Mouse (Mus musculus): ENCODE data around the gene Mpv17. TPM values are rescaled to one million over a fixed set of nuclear protein-coding genes. Genes with fewer than 3 reads are reported as not detected.

Mpv17 gene
- polyA plus RNA-seq, 1 experiment: 55.8 TPM

DNA sequence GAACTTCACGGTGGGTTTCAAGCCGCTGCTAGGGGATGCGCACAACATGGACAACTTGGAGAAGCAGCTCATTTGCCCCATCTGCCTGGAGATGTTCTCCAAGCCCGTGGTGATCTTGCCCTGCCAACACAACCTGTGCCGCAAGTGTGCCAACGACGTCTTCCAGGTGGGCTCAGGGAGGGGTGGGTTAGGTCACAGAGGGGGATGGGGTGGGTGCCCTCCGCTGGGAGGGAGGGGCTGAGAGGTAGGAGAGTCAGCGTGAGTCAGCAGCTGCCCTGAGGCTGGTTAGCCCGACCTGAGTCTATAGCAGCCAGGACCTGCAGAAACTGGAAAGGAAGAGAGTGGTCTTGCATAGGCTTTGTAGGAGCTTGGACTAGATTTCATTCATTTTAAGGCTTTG, 37.1 kb downstream of the Mpv17 start:
- TF ChIP-seq POLR2A (IDR thresholded peaks at IDR 0.05; ENCODE audit: control insufficient read depth, extremely low read depth, insufficient read depth, low read length, poor library complexity) (no peak), CTCF (IDR thresholded peaks at IDR 0.05; ENCODE audit: borderline replicate concordance, control insufficient read depth, extremely low read depth, insufficient read depth, low read length, poor library complexity) (no peak)
- Histone ChIP-seq H3K4me3 (ENCODE audit: control insufficient read depth, insufficient read depth, low read length) (no peak overlapping the region), H3K27me3 (ENCODE audit: control insufficient read depth, insufficient read depth, low read length) (no peaks in the 10 kb centered on the region; the same call in 1 of the 2 replicates), H3K4me1 (replicated peaks; ENCODE audit: control insufficient read depth, insufficient read depth, low read length) (no peaks in the 10 kb centered on the region), H3K27ac (ENCODE audit: control insufficient read depth, insufficient read depth, low read length) (no peak overlapping the region), H3K36me3 (ENCODE audit: control insufficient read depth, insufficient read depth, low read length) (no peaks in the 10 kb centered on the region)
- no peak for DNase-seq
- WGBS: 43% methylated on average over 10 of the region's 10 CpGs

- Histone ChIP-seq H3K27ac (ENCODE audit: control insufficient read depth, insufficient read depth, low read length) (no peak within 1 kb of the TSS), H3K4me1 (replicated peaks; ENCODE audit: control insufficient read depth, insufficient read depth, low read length) (no peaks in the 10 kb centered on the region), H3K4me3 (ENCODE audit: control insufficient read depth, insufficient read depth, low read length) (no peak within 1 kb of the TSS), H3K27me3 (ENCODE audit: control insufficient read depth, insufficient read depth, low read length) (no peaks in the 10 kb centered on the region; the same call in 1 of the 2 replicates), H3K36me3 (ENCODE audit: control insufficient read depth, insufficient read depth, low read length) (no peaks in the 10 kb centered on the region)
- DNase-seq: no peak
- WGBS: 43% methylated on average over 3 of the region's 3 CpGs
- TF ChIP-seq CTCF (IDR thresholded peaks at IDR 0.05; ENCODE audit: borderline replicate concordance, control insufficient read depth, extremely low read depth, insufficient read depth, low read length, poor library complexity) (no peak), POLR2A (IDR thresholded peaks at IDR 0.05; ENCODE audit: control insufficient read depth, extremely low read depth, insufficient read depth, low read length, poor library complexity) (no peak)
These were observed 37.7 kb downstream of the Mpv17 start, which contains the start of gene Trim54 for GRCm38 (mm10) chr5:31116354-31116753. Trim54 (plus strand) TSS chr5:31116712.

DNA sequence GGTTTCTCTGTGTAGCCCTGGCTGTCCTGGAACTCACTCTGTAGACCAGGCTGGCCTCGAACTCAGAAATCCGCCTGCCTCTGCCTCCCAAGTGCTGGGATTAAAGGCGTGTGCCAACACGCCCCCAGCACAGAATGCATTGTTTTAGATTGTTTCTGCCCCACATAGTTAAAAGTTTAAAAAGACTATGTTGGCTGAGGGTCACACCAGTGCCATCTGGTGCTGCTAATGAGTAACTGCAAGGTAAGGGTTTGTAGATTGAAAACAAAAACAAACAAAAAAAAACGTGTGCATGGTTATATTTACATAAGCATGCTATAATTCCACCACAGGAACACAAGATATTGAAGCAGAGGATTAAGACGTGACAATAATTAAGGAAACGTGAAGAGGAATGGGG, 43.3 kb downstream of the Mpv17 start:
- Histone ChIP-seq H3K36me3 (ENCODE audit: control insufficient read depth, insufficient read depth, low read length) (no peaks in the 10 kb centered on the region), H3K4me1 (replicated peaks; ENCODE audit: control insufficient read depth, insufficient read depth, low read length) (no peaks in the 10 kb centered on the region), H3K27me3 (ENCODE audit: control insufficient read depth, insufficient read depth, low read length) (no peaks in the 10 kb centered on the region), H3K4me3 (ENCODE audit: control insufficient read depth, insufficient read depth, low read length) (no peak overlapping the region), H3K27ac (ENCODE audit: control insufficient read depth, insufficient read depth, low read length) (no peak overlapping the region)
- WGBS: 22% methylated on average over 7 of the region's 7 CpGs
- TF ChIP-seq CTCF (IDR thresholded peaks at IDR 0.05; ENCODE audit: borderline replicate concordance, control insufficient read depth, extremely low read depth, insufficient read depth, low read length, poor library complexity) (no peak), POLR2A (IDR thresholded peaks at IDR 0.05; ENCODE audit: control insufficient read depth, extremely low read depth, insufficient read depth, low read length, poor library complexity) (no peak)
- DNase-seq: no peak

- 93% methylated on average over 18 of the region's 18 CpGs for WGBS
- TF ChIP-seq POLR2A (IDR thresholded peaks at IDR 0.05; ENCODE audit: control insufficient read depth, extremely low read depth, insufficient read depth, low read length, poor library complexity) (no peak), CTCF (IDR thresholded peaks at IDR 0.05; ENCODE audit: borderline replicate concordance, control insufficient read depth, extremely low read depth, insufficient read depth, low read length, poor library complexity) (no peak)
- Histone ChIP-seq H3K4me3 (ENCODE audit: control insufficient read depth, insufficient read depth, low read length) (no peak within 1 kb of the TSS), H3K36me3 (ENCODE audit: control insufficient read depth, insufficient read depth, low read length) (no peaks in the 10 kb centered on the region), H3K4me1 (replicated peaks; ENCODE audit: control insufficient read depth, insufficient read depth, low read length) (no peaks in the 10 kb centered on the region), H3K27ac (ENCODE audit: control insufficient read depth, insufficient read depth, low read length) (no peak within 1 kb of the TSS), H3K27me3 (ENCODE audit: control insufficient read depth, insufficient read depth, low read length) (no peaks in the 10 kb centered on the region; the same call in 1 of the 2 replicates)
- no peak for DNase-seq
These were observed 46.0 kb downstream of the Mpv17 start, which contains the start of gene Slc30a3 for GRCm38 (mm10) chr5:31108000-31108490. Slc30a3 (minus strand) TSS chr5:31108237.

DNA sequence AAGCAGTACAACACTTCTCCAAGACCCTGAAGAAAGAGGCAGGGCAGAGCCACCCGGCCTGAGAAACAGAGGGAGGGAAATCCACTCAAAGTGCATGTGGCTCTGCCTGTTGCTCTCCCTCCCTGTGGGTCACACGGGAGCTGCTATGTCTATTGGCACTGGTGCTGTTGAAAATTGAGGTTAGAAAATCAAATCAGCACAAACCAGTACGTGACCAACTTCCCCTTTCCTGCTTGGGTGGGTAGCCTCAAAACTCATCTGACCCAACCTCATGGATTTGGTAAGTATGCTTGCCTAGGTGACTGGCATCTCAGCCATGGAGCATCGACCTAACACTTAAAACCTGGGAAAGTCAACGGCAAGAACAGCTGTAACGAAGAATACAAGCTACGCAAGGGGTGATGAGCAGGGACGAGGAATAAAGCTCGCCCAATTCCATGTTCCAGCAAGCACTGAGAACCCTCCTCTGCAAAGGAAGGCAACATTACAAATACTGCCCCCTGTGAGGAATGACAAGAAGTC, 48.2 kb downstream of the Mpv17 start, which contains the start of gene Dnajc5g:
Gene Dnajc5g (plus strand): TSS at position 472 of the 522 bp plus-strand sequence.
- no peaks in the 10 kb centered on the region for H3K36me3 ChIP-seq (ENCODE audit: control insufficient read depth, insufficient read depth, low read length)
- 52% methylated on average over 9 of the region's 9 CpGs for WGBS

DNA sequence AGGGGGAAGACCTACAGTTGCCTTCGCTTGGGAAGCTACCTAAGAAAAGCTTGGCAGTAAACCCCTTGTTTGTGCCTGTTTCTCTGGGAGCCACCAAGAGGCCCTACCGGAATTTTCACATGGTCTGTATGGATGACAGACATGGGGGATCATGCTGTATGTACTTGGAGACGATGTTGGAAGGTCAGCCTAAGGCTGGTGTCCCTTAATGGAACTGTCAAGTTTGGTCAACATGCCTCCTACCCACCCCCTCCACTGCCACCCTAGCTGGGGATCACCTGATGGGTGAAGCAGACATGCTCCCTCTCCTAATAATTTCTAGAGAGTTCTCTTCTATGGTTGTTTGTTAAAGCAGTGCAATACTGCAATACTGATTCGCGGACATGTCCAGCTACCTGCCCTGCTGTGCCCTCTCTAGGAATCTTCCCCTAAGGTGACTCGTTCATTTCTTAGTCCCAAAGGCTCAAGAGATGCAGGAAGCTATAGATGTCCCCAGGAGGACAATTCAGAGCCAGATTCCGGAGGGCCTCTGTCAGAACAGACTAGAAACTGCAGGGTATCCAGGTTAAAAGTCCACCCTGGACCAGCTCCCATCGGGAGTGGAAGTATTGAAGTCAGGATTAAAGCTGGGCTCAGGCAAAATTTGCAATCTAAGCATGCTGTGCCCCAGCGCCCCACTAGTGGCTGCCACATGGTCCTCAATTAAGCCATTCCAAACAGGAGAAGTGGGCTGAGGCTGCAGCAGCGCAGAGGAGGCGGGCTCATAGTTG, 58.2 kb downstream of the Mpv17 start:
- peaks cover 30% of the 10 kb centered on the region for H3K27me3 ChIP-seq (ENCODE audit: control insufficient read depth, insufficient read depth, low read length)

More for the DNA sequence above, 48.2 kb downstream of the Mpv17 start, which contains the start of gene Dnajc5g:
- Histone ChIP-seq H3K27ac (ENCODE audit: control insufficient read depth, insufficient read depth, low read length) (no peak within 1 kb of the TSS), H3K4me3 (ENCODE audit: control insufficient read depth, insufficient read depth, low read length) (no peak within 1 kb of the TSS), H3K27me3 (ENCODE audit: control insufficient read depth, insufficient read depth, low read length) (no peaks in the 10 kb centered on the region; the same call in 1 of the 2 replicates), H3K4me1 (replicated peaks; ENCODE audit: control insufficient read depth, insufficient read depth, low read length) (no peaks in the 10 kb centered on the region)
- TF ChIP-seq POLR2A (IDR thresholded peaks at IDR 0.05; ENCODE audit: control insufficient read depth, extremely low read depth, insufficient read depth, low read length, poor library complexity): no peak
- no peak for TF ChIP-seq CTCF (IDR thresholded peaks at IDR 0.05; ENCODE audit: borderline replicate concordance, control insufficient read depth, extremely low read depth, insufficient read depth, low read length, poor library complexity)
- DNase-seq: no peak

More for the DNA sequence above, 58.2 kb downstream of the Mpv17 start:
- DNase-seq: no peak
- Histone ChIP-seq H3K4me3 (ENCODE audit: control insufficient read depth, insufficient read depth, low read length) (peak overlapping the region; percentile 34; the same call in 1 of the 2 replicates), H3K4me1 (replicated peaks; ENCODE audit: control insufficient read depth, insufficient read depth, low read length) (peaks cover 31% of the 10 kb centered on the region), H3K36me3 (ENCODE audit: control insufficient read depth, insufficient read depth, low read length) (no peaks in the 10 kb centered on the region), H3K27ac (ENCODE audit: control insufficient read depth, insufficient read depth, low read length) (no peak overlapping the region)
- WGBS: 44% methylated on average over 11 of the region's 11 CpGs
- no peak for TF ChIP-seq CTCF (IDR thresholded peaks at IDR 0.05; ENCODE audit: borderline replicate concordance, control insufficient read depth, extremely low read depth, insufficient read depth, low read length, poor library complexity)
- no peak for TF ChIP-seq POLR2A (IDR thresholded peaks at IDR 0.05; ENCODE audit: control insufficient read depth, extremely low read depth, insufficient read depth, low read length, poor library complexity)
